Mouse (Mus musculus) hindbrain, embryonic 13.5 days (tissue): ENCODE results near the gene Ccl11. TPM values are rescaled to one million over a fixed set of nuclear protein-coding genes. Genes with fewer than 3 reads are reported as not detected.

Experiments
- ATAC-seq: fragments of 200-750 bp; cut with Nextera tagmentation; 2 replicates; pipeline ENCODE4 v1.8.0; 2017; ENCODE audit warnings: moderate TSS enrichment; ENCODE audit not compliant: low FRiP score
- H3K27ac ChIP-seq: fragments of 300-500 bp; sonication (generic); 2 replicates; pipeline ENCODE4 v1.5.1; 2015; ENCODE audit warnings: inconsistent platforms, mild to moderate bottlenecking, moderate library complexity
- H3K27me3 ChIP-seq: fragments of 300-500 bp; sonication (generic); 2 replicates; pipeline ENCODE4 v1.6.1; 2015; ENCODE audit warnings: mild to moderate bottlenecking, inconsistent platforms
- H3K36me3 ChIP-seq: fragments of 300-500 bp; sonication (generic); 2 replicates; pipeline ENCODE4 v1.6.1; 2015; ENCODE audit warnings: mild to moderate bottlenecking, inconsistent platforms
- H3K4me1 ChIP-seq: fragments of 300-500 bp; sonication (generic); replicated peaks from 2 replicates; pipeline ENCODE4 v1.6.1; 2015; ENCODE audit warnings: inconsistent platforms
- H3K4me2 ChIP-seq: fragments of 300-500 bp; sonication (generic); 2 replicates; pipeline ENCODE4 v1.6.1; 2015; ENCODE audit warnings: inconsistent platforms, mild to moderate bottlenecking, moderate library complexity
- H3K4me3 ChIP-seq: fragments of 300-500 bp; sonication (generic); 2 replicates; pipeline ENCODE4 v1.5.1; 2015; ENCODE audit warnings: mild to moderate bottlenecking, inconsistent platforms
- H3K9ac ChIP-seq: fragments of 300-500 bp; sonication (generic); 2 replicates; pipeline ENCODE4 v1.6.1; 2015; ENCODE audit warnings: mild to moderate bottlenecking, inconsistent platforms
- H3K9me3 ChIP-seq: fragments of 300-500 bp; sonication (generic); 2 replicates; pipeline ENCODE4 v1.6.1; 2016; ENCODE audit warnings: inconsistent platforms
- WGBS: fragments of 180-500 bp; shearing (Covaris S2); methylation state at CpG from one replicate; pipeline ENCODE4 v1.1.7; 2015; 5-methylcytosine and 5-hydroxymethylcytosine counted together
- polyA plus RNA-seq: library from polyadenylated mRNA; unstranded; fragments of >200 nt; fragmentation: Nextera tagmentation; extraction: Ambion mirVana; gene quantifications from 2 replicates; pipeline ENCODE4 v1.2.1, GENCODE M21; 2015

Ccl11 gene
- polyA plus RNA-seq, 1 experiment from 2014 or later = 0.16 TPM

DNA sequence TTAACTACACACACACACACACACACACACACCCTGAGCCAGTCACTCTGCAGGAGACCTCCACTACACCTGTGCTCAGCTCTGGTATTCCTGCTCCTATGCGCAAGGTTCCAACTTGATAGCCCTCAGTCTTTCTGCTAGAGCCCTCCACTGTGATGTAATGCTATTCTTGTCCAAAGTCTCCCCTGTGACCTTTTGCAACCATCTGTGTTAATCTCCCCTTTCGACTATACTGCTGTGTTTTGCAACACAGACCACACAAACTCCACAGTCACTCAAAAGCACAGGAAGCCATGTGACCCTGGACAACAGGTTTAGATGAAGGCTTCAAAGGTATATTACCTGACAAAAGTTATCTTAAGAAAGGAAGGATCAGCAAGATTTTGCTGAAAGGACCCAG, 5.8 kb downstream of the Ccl11 start:
- Histone ChIP-seq H3K27ac (no peak overlapping the region), H3K4me2 (no peak overlapping the region), H3K36me3 (no peaks in the 10 kb centered on the region), H3K9ac (no peak overlapping the region), H3K27me3 (no peaks in the 10 kb centered on the region), H3K9me3 (no peaks in the 10 kb centered on the region), H3K4me3 (no peak overlapping the region), H3K4me1 (no peaks in the 10 kb centered on the region)
- WGBS = 87% methylated on average over 2 of the region's 2 CpGs
- no peak for ATAC-seq

DNA sequence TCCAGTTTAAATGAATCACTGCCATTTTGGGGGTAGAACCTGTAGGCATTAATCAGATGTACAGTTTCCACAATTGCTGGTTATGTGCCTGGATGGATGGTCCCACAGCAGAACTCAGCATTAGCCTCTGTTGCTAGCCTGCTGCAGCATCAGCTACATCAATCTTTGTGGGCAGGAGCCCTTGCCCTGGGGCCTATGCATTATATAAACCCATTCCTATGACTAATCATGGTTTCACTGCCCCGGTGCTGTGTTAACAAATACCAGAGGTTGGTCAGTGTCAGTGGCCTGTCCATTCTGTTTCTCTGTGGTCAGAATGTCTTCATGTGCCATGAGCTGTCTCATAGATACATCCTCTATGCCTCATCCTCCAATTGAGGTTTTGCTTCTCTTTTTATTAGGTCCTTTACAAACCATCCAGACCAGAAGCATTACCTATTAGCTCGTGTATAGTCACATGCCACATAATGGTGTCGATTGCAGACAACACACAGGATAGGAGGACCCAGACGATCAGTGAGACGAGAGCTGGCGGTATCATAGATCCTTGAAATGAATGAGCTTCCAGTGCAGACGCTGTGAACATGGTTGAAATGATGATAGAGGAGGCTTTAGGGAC, 9.4 kb downstream of the Ccl11 start:
- Histone ChIP-seq H3K27ac (no peak overlapping the region), H3K27me3 (no peaks in the 10 kb centered on the region), H3K4me1 (no peaks in the 10 kb centered on the region), H3K4me2 (no peak overlapping the region), H3K9me3 (no peaks in the 10 kb centered on the region), H3K36me3 (no peaks in the 10 kb centered on the region), H3K4me3 (no peak overlapping the region), H3K9ac (no peak overlapping the region)
- WGBS = 85% methylated on average over 7 of the region's 7 CpGs
- no peak for ATAC-seq

DNA sequence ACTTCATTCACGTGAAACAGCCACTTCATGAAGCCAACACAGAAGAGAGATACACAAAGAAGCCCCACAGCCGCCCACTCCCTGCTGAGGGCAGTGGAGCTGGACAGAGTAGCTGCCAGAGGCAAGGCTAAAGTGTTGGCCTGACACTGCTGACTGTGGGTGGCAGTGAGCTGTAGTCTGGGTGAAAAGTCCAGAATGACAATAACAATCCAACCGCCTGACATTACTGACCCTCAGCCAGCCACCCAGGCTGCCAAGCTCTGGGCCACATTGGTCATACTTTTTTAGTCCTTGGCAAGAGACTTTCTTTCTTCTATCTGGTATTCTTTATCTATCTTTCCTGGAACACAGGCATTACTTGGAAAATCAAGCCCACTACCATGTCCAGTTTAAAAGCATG, 13.5 kb downstream of the Ccl11 start:
- WGBS = 64% methylated on average over 3 of the region's 3 CpGs
- Histone ChIP-seq H3K36me3 (no peaks in the 10 kb centered on the region), H3K4me3 (no peak overlapping the region), H3K4me1 (no peaks in the 10 kb centered on the region), H3K9me3 (no peaks in the 10 kb centered on the region), H3K9ac (no peak overlapping the region), H3K27me3 (no peaks in the 10 kb centered on the region), H3K4me2 (no peak overlapping the region), H3K27ac (no peak overlapping the region)
- no peak for ATAC-seq

GRCm38 (mm10) chr11:82072374-82072773, 14.8 kb downstream of the Ccl11 start:
- Histone ChIP-seq H3K27ac (no peak overlapping the region), H3K27me3 (no peaks in the 10 kb centered on the region), H3K9ac (no peak overlapping the region), H3K4me1 (no peaks in the 10 kb centered on the region), H3K4me3 (no peak overlapping the region), H3K36me3 (no peaks in the 10 kb centered on the region), H3K4me2 (no peak overlapping the region), H3K9me3 (no peaks in the 10 kb centered on the region)
- WGBS = 87% methylated on average over 1 of the region's 1 CpGs
- ATAC-seq = no peak

GRCm38 (mm10) chr11:82072984-82073383, 15.4 kb downstream of the Ccl11 start:
- Histone ChIP-seq H3K9ac (no peak overlapping the region), H3K4me1 (no peaks in the 10 kb centered on the region), H3K27me3 (no peaks in the 10 kb centered on the region), H3K27ac (no peak overlapping the region), H3K9me3 (no peaks in the 10 kb centered on the region), H3K4me3 (no peak overlapping the region), H3K36me3 (no peaks in the 10 kb centered on the region), H3K4me2 (no peak overlapping the region)
- no peak for ATAC-seq
- 86% methylated on average over 3 of the region's 3 CpGs for whole genome bisulfite sequencing

- Histone ChIP-seq H3K4me2 (no peak overlapping the region), H3K4me3 (no peak overlapping the region), H3K27ac (no peak overlapping the region), H3K27me3 (no peaks in the 10 kb centered on the region), H3K36me3 (no peaks in the 10 kb centered on the region), H3K9me3 (no peaks in the 10 kb centered on the region), H3K9ac (no peak overlapping the region), H3K4me1 (no peaks in the 10 kb centered on the region)
- 93% methylated on average over 3 of the region's 3 CpGs for WGBS
- ATAC-seq = no peak
Observed at GRCm38 (mm10) chr11:82073686-82074085, 16.1 kb downstream of the Ccl11 start.

DNA sequence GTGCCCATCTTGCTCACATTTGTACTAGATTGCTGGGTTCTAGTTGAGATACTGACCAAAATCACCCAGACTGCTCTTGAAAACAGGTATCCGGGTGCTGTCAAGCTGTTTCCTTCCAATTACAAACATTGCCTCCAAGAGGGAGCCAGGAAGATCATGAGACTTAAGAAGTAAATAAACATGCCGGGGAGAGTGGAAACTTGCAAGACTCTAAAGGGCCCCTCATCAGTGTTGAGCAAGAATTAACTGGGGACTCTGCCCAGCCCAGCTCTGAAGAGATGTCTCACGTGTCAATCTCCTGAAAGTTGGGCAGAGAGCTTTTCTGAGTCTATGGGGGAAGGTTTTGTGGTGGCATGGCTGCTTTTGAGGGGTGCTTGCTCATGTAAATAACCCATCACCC, 19.4 kb downstream of the Ccl11 start:
- 74% methylated on average over 3 of the region's 3 CpGs for WGBS
- Histone ChIP-seq H3K9me3 (no peaks in the 10 kb centered on the region), H3K9ac (no peak overlapping the region), H3K4me2 (no peak overlapping the region), H3K4me1 (no peaks in the 10 kb centered on the region), H3K4me3 (no peak overlapping the region), H3K36me3 (no peaks in the 10 kb centered on the region), H3K27ac (no peak overlapping the region), H3K27me3 (no peaks in the 10 kb centered on the region)
- no peak for ATAC-seq

- H3K36me3 ChIP-seq = no peaks in the 10 kb centered on the region
- no peak overlapping the region for H3K4me2 ChIP-seq
- no peak overlapping the region for H3K4me3 ChIP-seq
- H3K9ac ChIP-seq = no peak overlapping the region
- no peaks in the 10 kb centered on the region for H3K27me3 ChIP-seq
- no peaks in the 10 kb centered on the region for H3K9me3 ChIP-seq
- H3K4me1 ChIP-seq = no peaks in the 10 kb centered on the region
- H3K27ac ChIP-seq = no peak overlapping the region
- no peak for ATAC-seq
Observed at GRCm38 (mm10) chr11:82078136-82078730, 20.6 kb downstream of the Ccl11 start.

- Histone ChIP-seq H3K4me2 (no peak overlapping the region), H3K27ac (no peak overlapping the region), H3K4me1 (no peaks in the 10 kb centered on the region), H3K9me3 (no peaks in the 10 kb centered on the region), H3K4me3 (no peak overlapping the region), H3K27me3 (no peaks in the 10 kb centered on the region), H3K36me3 (no peaks in the 10 kb centered on the region), H3K9ac (no peak overlapping the region)
- WGBS = 83% methylated on average over 3 of the region's 3 CpGs
- no peak for ATAC-seq
Observed at GRCm38 (mm10) chr11:82080865-82081264, 23.2 kb downstream of the Ccl11 start.

GRCm38 (mm10) chr11:82084360-82084759, 26.7 kb downstream of the Ccl11 start:
- Histone ChIP-seq H3K4me3 (no peak overlapping the region), H3K4me2 (no peak overlapping the region), H3K36me3 (no peaks in the 10 kb centered on the region), H3K27me3 (no peaks in the 10 kb centered on the region), H3K4me1 (no peaks in the 10 kb centered on the region), H3K9me3 (no peaks in the 10 kb centered on the region), H3K27ac (no peak overlapping the region), H3K9ac (no peak overlapping the region)
- WGBS = 72% methylated on average over 3 of the region's 3 CpGs
- ATAC-seq = no peak

- Histone ChIP-seq H3K4me3 (no peak overlapping the region), H3K36me3 (no peaks in the 10 kb centered on the region), H3K9ac (no peak overlapping the region), H3K4me1 (no peaks in the 10 kb centered on the region), H3K27me3 (no peaks in the 10 kb centered on the region), H3K4me2 (no peak overlapping the region), H3K27ac (no peak overlapping the region), H3K9me3 (no peaks in the 10 kb centered on the region)
- ATAC-seq = no peak
- WGBS = 89% methylated on average over 10 of the region's 10 CpGs
Observed at GRCm38 (mm10) chr11:82099511-82100323, 42.1 kb downstream of the Ccl11 start.

DNA sequence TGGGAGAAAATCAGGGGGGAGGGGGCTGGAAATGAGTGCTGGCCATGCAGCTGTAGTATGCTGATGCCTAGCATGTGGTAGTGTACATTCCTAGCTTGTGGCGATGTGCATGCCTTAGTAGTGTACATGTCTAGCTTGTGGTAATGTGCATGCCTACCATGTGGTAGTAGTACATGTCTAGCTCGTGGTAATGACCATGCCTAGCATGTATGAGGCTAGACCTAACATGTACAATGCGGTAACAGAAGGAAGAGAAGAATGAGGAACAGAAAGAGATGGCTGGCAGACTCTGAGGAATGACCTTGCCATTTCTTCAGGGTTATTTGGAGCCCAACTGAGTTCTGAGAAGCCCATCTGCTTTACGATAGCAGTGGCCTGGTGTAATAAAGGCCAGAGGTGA, 43.5 kb downstream of the Ccl11 start:
- Histone ChIP-seq H3K4me1 (no peaks in the 10 kb centered on the region), H3K9me3 (no peaks in the 10 kb centered on the region), H3K36me3 (no peaks in the 10 kb centered on the region), H3K4me3 (no peak overlapping the region), H3K27ac (no peak overlapping the region), H3K4me2 (no peak overlapping the region), H3K27me3 (no peaks in the 10 kb centered on the region), H3K9ac (no peak overlapping the region)
- no peak for ATAC-seq
- 91% methylated on average over 4 of the region's 4 CpGs for WGBS

- Histone ChIP-seq H3K4me2 (no peak within 1 kb of the TSS), H3K36me3 (no peaks in the 10 kb centered on the region), H3K9ac (no peak within 1 kb of the TSS), H3K4me1 (no peaks in the 10 kb centered on the region), H3K9me3 (no peaks in the 10 kb centered on the region), H3K4me3 (no peak within 1 kb of the TSS), H3K27me3 (no peaks in the 10 kb centered on the region), H3K27ac (no peak within 1 kb of the TSS)
- 68% methylated on average over 2 of the region's 2 CpGs for WGBS
- ATAC-seq = no peak
Observed at GRCm38 (mm10) chr11:82101529-82101928, 43.9 kb downstream of the Ccl11 start, which contains the start of gene Ccl12. Ccl12 (plus strand) TSS chr11:82101845.
